Mouse (Mus musculus) forebrain, embryonic 11.5 days (tissue): ENCODE data around the gene Gnpda2. TPM values are rescaled to one million over a fixed set of nuclear protein-coding genes. Genes with fewer than 3 reads are reported as not detected.

ENCODE experiments used
- ATAC-seq: fragments of 200-750 bp; cut with Nextera tagmentation; replicated peaks from 2 replicates; pipeline ENCODE4 v1.8.0; 2017; ENCODE audit warnings: moderate TSS enrichment; ENCODE audit not compliant: low FRiP score
- DNase-seq: peaks from one replicate; pipeline ENCODE4 v3.0.0-alpha.2; 2017; ENCODE audit warnings: low spot score
- H3K27ac ChIP-seq: fragments of 300-500 bp; sonication (generic); 2 replicates; pipeline ENCODE4 v1.5.1; 2014; ENCODE audit warnings: low read depth, low read length
- H3K27me3 ChIP-seq: fragments of 300-500 bp; sonication (generic); 2 replicates; pipeline ENCODE4 v1.6.1; 2014; ENCODE audit warnings: mild to moderate bottlenecking, low read length, mixed read lengths; ENCODE audit not compliant: control insufficient read depth, insufficient read depth
- H3K36me3 ChIP-seq: fragments of 300-500 bp; sonication (generic); 2 replicates; pipeline ENCODE4 v1.6.1; 2014; ENCODE audit warnings: mild to moderate bottlenecking, low read length, moderate library complexity, mixed read lengths; ENCODE audit not compliant: control insufficient read depth, insufficient read depth
- H3K4me1 ChIP-seq: fragments of 300-500 bp; sonication (generic); replicated peaks from 2 replicates; pipeline ENCODE4 v1.6.1; 2014; ENCODE audit warnings: low read length, mixed read lengths; ENCODE audit not compliant: control insufficient read depth, insufficient read depth
- H3K4me2 ChIP-seq: fragments of 300-500 bp; sonication (generic); 2 replicates; pipeline ENCODE4 v1.6.1; 2014; ENCODE audit warnings: low read depth, mild to moderate bottlenecking, low read length, moderate library complexity, mixed read lengths; ENCODE audit not compliant: severe bottlenecking
- H3K4me3 ChIP-seq: fragments of 300-500 bp; sonication (generic); 2 replicates; pipeline ENCODE4 v1.5.1; 2014; ENCODE audit warnings: low read depth, low read length
- H3K9ac ChIP-seq: fragments of 300-500 bp; sonication (generic); 2 replicates; pipeline ENCODE4 v1.6.1; 2014; ENCODE audit warnings: low read length
- H3K9me3 ChIP-seq: fragments of 300-500 bp; sonication (generic); 2 replicates; pipeline ENCODE4 v1.6.1; 2016; ENCODE audit warnings: low read length, mixed read lengths; ENCODE audit not compliant: control insufficient read depth
- WGBS: fragments of 180-500 bp; shearing (Covaris S2); extraction: QIAGEN DNeasy Blood & Tissue Kit; methylation state at CpG from one replicate; pipeline ENCODE4 v1.1.7; 2014; 5-methylcytosine and 5-hydroxymethylcytosine counted together
- polyA plus RNA-seq: library from polyadenylated mRNA; unstranded; fragments of >200 nt; fragmentation: Nextera tagmentation; extraction: Ambion mirVana; gene quantifications from 2 replicates; pipeline ENCODE4 v1.2.1, GENCODE M21; 2014

Gene Gnpda2
- polyA plus RNA-seq: 25.9 and 27.9 TPM in 2 replicates

- no peaks in the 10 kb centered on the region for H3K27me3 ChIP-seq
- peak within 1 kb of the TSS; percentile 67 for H3K4me3 ChIP-seq
- peak within 1 kb of the TSS; percentile 77 for H3K4me2 ChIP-seq
- WGBS: 4% methylated on average over 42 of the region's 42 CpGs
- H3K36me3 ChIP-seq: no peaks in the 10 kb centered on the region
- H3K9ac ChIP-seq: peak within 1 kb of the TSS; percentile 91
- ATAC-seq (peak; percentile 96), DNase-seq (peak; percentile 92)
- H3K9me3 ChIP-seq: no peaks in the 10 kb centered on the region
- peak within 1 kb of the TSS; percentile 57; the same call in 1 of the 2 replicates for H3K27ac ChIP-seq
- no peaks in the 10 kb centered on the region; the same call in 1 of the 2 replicates for H3K4me1 ChIP-seq
Observed at GRCm38 (mm10) chr5:69591640-69592461, at the start of gene Gnpda2. TSS of gene Gnpda2 (minus strand) at chr5:69592340.

GRCm38 (mm10) chr5:69634766-69635165 is 42.6 kb upstream of the Gnpda2 start:
- 78% methylated on average over 4 of the region's 4 CpGs for WGBS
- Histone ChIP-seq H3K4me1 (no peaks in the 10 kb centered on the region), H3K9me3 (no peaks in the 10 kb centered on the region), H3K9ac (no peak overlapping the region), H3K27me3 (no peaks in the 10 kb centered on the region), H3K4me3 (no peak overlapping the region), H3K36me3 (no peaks in the 10 kb centered on the region), H3K27ac (no peak overlapping the region), H3K4me2 (no peak overlapping the region)
- no peak for DNase-seq
- no peak for ATAC-seq

- no peaks in the 10 kb centered on the region for H3K27me3 ChIP-seq
- no peak overlapping the region for H3K4me2 ChIP-seq
- WGBS: 86% methylated on average over 1 of the region's 1 CpGs
- H3K36me3 ChIP-seq: no peaks in the 10 kb centered on the region
- DNase-seq: no peak
- no peaks in the 10 kb centered on the region for H3K9me3 ChIP-seq
- no peak overlapping the region for H3K4me3 ChIP-seq
- H3K27ac ChIP-seq: no peak overlapping the region
- H3K4me1 ChIP-seq: no peaks in the 10 kb centered on the region
- H3K9ac ChIP-seq: no peak overlapping the region
- ATAC-seq: no peak
Observed at GRCm38 (mm10) chr5:69620899-69621298, 28.8 kb upstream of the Gnpda2 start.

GRCm38 (mm10) chr5:69613209-69613796 is 21.2 kb upstream of the Gnpda2 start:
- Histone ChIP-seq H3K27ac (no peak overlapping the region), H3K4me3 (no peak overlapping the region), H3K4me2 (no peak overlapping the region), H3K36me3 (no peaks in the 10 kb centered on the region), H3K9ac (no peak overlapping the region), H3K4me1 (no peaks in the 10 kb centered on the region), H3K27me3 (no peaks in the 10 kb centered on the region), H3K9me3 (no peaks in the 10 kb centered on the region)
- DNase-seq (no peak), ATAC-seq (peak; percentile 53; the same call in 1 of the 2 replicates)
- 27% methylated on average over 4 of the region's 4 CpGs for WGBS

- no peaks in the 10 kb centered on the region for H3K4me1 ChIP-seq
- ATAC-seq: 0 out of 2 replicates have a peak, but pooled peaks have one; percentile 36
- DNase-seq: no peak
- H3K4me2 ChIP-seq: no peak overlapping the region
- no peak overlapping the region for H3K9ac ChIP-seq
- no peak overlapping the region for H3K4me3 ChIP-seq
- H3K27ac ChIP-seq: no peak overlapping the region
- H3K9me3 ChIP-seq: no peaks in the 10 kb centered on the region
- no peaks in the 10 kb centered on the region for H3K27me3 ChIP-seq
- no peaks in the 10 kb centered on the region for H3K36me3 ChIP-seq
Observed at GRCm38 (mm10) chr5:69601027-69601426, 8.9 kb upstream of the Gnpda2 start.

- Histone ChIP-seq H3K27me3 (no peaks in the 10 kb centered on the region), H3K27ac (peak overlapping the region; percentile 63; the same call in 1 of the 2 replicates), H3K4me1 (0 out of 2 replicates have a peak, but pooled peaks cover 2% of the 10 kb centered on the region), H3K4me2 (peak overlapping the region; percentile 59), H3K36me3 (no peaks in the 10 kb centered on the region), H3K9ac (peak overlapping the region; percentile 97), H3K9me3 (no peaks in the 10 kb centered on the region), H3K4me3 (peak overlapping the region; percentile 85)
- ATAC-seq (no peak), DNase-seq (peak; percentile 58)
- 10% methylated on average over 16 of the region's 16 CpGs for WGBS
Observed at GRCm38 (mm10) chr5:69557404-69557935, 34.7 kb downstream of the Gnpda2 start.

- Histone ChIP-seq H3K4me1 (0 out of 2 replicates have a peak, but pooled peaks cover 2% of the 10 kb centered on the region), H3K9ac (peak within 1 kb of the TSS; percentile 97), H3K9me3 (no peaks in the 10 kb centered on the region), H3K4me2 (peak within 1 kb of the TSS; percentile 59), H3K27me3 (no peaks in the 10 kb centered on the region), H3K4me3 (peak within 1 kb of the TSS; percentile 85), H3K27ac (peak within 1 kb of the TSS; percentile 63; the same call in 1 of the 2 replicates), H3K36me3 (no peaks in the 10 kb centered on the region)
- peak; percentile 96 for DNase-seq
- 1% methylated on average over 72 of the region's 72 CpGs for WGBS
- peak; percentile 94 for ATAC-seq
Observed at GRCm38 (mm10) chr5:69556628-69557403, 35.3 kb downstream of the Gnpda2 start, which contains the start of gene Guf1. TSS of gene Guf1 (plus strand) at chr5:69556923.

- ATAC-seq (no peak), DNase-seq (no peak)
- H3K4me1 ChIP-seq: no peaks in the 10 kb centered on the region
- H3K27me3 ChIP-seq: no peaks in the 10 kb centered on the region
- H3K9me3 ChIP-seq: no peaks in the 10 kb centered on the region
- no peak within 1 kb of the TSS for H3K4me3 ChIP-seq
- 82% methylated on average over 4 of the region's 4 CpGs for WGBS
- no peak within 1 kb of the TSS for H3K27ac ChIP-seq
- H3K4me2 ChIP-seq: no peak within 1 kb of the TSS
- no peak within 1 kb of the TSS for H3K9ac ChIP-seq
- no peaks in the 10 kb centered on the region for H3K36me3 ChIP-seq
Observed at GRCm38 (mm10) chr5:69542489-69542888, 49.7 kb downstream of the Gnpda2 start, which contains the start of gene Yipf7. TSS of gene Yipf7 (minus strand) at chr5:69542648.
